Mouse (Mus musculus) small intestine, adult 2 months (tissue): ENCODE results near the gene Ak3.
A peak's percentile ranks its signal among the peaks of the same experiment; 100 is the strongest.

Experiments used
- CTCF ChIP-seq: fragments of 200-500 bp; IDR thresholded peaks from 2 replicates; pipeline ENCODE4 v1.5.1; 2012; ENCODE audit warnings: low read depth, mild to moderate bottlenecking, control low read depth, inconsistent platforms, low read length, moderate library complexity, mixed read lengths; ENCODE audit not compliant: insufficient replicate concordance, insufficient read length; ENCODE audit errors: extremely low read depth
- POLR2A ChIP-seq: fragments of 200-500 bp; IDR thresholded peaks from 2 replicates; pipeline ENCODE4 v1.6.1; 2012; ENCODE audit warnings: low read depth, mild to moderate bottlenecking, control low read depth, inconsistent platforms, low read length, moderate library complexity

DNA sequence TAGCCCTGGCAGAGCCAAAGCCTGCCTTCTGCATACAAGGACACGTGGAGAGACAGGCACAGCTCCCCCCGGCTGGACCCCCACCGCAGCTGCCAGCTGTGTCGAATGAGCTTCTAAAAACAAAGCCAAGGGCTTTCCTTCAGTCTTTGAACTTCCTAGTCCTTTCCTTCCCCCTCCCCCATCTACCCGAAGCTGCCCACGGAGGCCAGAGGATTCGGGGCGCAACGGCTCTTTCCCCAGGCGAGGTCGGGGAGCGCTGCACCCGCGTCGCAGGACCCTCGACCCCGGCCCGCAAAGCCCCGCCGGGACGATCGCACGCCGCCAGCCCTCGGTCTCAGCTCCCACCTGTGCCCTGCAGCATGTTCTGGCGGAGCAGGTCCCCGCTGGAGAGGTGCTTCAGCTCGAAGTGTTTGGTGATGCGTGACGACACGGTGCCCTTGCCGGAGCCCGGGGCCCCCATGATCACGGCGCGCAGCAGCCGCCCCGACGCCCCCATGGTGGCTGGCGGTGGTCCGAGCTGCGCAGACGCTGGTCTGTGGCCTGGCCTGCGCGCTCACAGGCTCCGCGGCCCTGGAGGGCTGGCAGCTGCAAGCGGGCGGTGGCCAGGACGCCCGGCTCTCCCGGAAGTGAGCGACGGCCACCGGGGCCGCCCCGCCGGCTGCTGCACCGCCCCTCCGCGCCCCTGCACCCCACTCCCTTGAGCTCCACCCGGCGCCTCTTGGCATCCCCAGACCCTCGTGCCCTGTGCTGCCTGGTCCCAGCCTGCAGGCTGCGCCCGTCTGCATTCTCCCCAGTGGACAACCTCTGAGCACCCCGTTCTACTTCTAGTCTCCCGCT is at the start of gene Ak3:
- TF ChIP-seq POLR2A (peak; percentile 78; the same call in 1 of the 2 replicates), CTCF (no peak)
